Mouse (Mus musculus): ENCODE measurements around the gene Rtf1. TPM values are rescaled to one million over a fixed set of nuclear protein-coding genes. Genes with fewer than 3 reads are reported as not detected.

Gene Rtf1
- polyA plus RNA-seq, 1 experiment from 2014 or later: 58.5 TPM

DNA sequence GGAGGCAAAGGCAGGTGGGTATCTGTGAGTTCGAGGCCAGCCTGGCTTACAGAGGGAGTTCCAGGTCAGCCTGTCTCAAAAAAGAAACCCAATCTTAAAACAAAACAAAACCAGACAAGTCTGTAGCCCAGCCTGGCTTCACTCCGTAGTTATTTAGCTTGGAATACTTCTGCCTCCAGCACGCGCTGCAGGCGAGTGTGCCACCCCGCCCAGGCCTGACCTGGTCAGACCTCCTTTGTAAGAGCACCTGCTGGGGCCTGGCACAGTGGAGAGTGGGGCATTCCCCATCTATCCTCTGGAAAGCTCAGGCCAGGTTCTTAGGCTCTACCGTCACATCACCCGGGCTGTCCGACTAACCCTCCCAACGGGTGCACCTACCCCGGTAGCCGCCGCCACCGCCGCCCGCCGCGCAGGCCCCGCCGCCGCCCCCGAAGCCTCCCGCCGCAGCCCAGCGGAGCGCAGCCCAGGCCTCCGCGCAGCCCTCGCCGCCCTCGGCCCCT, 82.8 kb downstream of the Rtf1 start:
- 4% methylated on average over 27 of the region's 31 CpGs for WGBS
- Histone ChIP-seq H3K36me3 (peaks cover 1% of the 10 kb centered on the region; the same call in 1 of the 2 replicates), H3K9me3 (replicated peaks) (no peaks in the 10 kb centered on the region), H3K4me2 (peak overlapping the region; percentile 99), H3K27ac (replicated peaks) (no peak overlapping the region), H3K4me3 (replicated peaks) (peak overlapping the region; percentile 64), H3K4me1 (peaks cover 15% of the 10 kb centered on the region), H3K27me3 (replicated peaks) (peaks cover 68% of the 10 kb centered on the region), H3K9ac (replicated peaks) (peak overlapping the region; percentile 57)
- ATAC-seq (ENCODE audit: low FRiP score): peak; percentile 62

DNA sequence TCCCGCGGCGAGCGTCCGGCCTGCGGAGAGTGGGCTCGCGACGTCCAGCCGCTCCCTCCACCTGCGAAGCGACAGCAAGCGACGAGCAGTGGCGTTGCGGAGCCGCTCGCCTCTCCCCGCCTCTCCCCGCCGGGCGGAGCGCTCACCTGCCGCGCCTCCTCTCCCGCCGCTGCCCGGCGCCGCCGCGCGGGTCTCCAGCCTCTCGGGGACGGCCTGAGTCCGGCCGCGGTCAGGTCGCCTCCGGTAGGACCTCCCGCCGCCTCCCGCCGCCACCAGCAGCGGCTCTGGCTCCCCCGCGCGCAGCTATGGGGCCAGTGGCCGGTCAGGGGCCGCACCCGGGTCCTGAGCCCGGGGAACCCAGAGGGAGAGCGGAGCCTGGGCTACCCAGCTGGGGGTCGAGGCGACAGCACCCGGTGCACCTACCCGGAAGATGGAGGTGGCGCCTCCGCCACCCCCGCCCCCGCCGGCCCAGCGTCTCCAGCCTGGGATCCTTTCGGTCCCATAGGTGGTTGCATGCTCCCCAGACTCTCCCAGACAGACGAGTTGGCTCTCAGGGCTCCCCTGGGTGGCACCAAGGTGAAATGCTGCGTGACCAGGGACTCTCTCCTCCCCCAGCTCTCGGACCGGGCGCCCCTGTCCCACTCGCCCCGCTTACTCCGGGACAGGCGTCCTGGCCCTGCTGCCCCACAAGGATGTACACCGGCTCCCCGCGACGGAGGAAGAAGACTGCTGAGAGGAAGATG, 83.4 kb downstream of the Rtf1 start:
- peak overlapping the region; percentile 57 for H3K9ac ChIP-seq (replicated peaks)
- H3K4me1 ChIP-seq: peaks cover 15% of the 10 kb centered on the region
- peaks cover 2% of the 10 kb centered on the region; the same call in 1 of the 2 replicates for H3K36me3 ChIP-seq
- no peaks in the 10 kb centered on the region for H3K9me3 ChIP-seq (replicated peaks)
- peak overlapping the region; percentile 99 for H3K4me2 ChIP-seq
- H3K4me3 ChIP-seq (replicated peaks): peak overlapping the region; percentile 64
- no peak overlapping the region for H3K27ac ChIP-seq (replicated peaks)
- WGBS: 1% methylated on average over 62 of the region's 77 CpGs
- ATAC-seq (ENCODE audit: low FRiP score): peak; percentile 32
- H3K27me3 ChIP-seq (replicated peaks): peaks cover 62% of the 10 kb centered on the region

GRCm38 (mm10) chr2:119758844-119759835, 84.3 kb downstream of the Rtf1 start:
- 4% methylated on average over 44 of the region's 44 CpGs for WGBS
- ATAC-seq (ENCODE audit: low FRiP score): no peak

GRCm38 (mm10) chr2:119760251-119760650, 85.4 kb downstream of the Rtf1 start, which contains the start of gene Ltk:
Ltk (minus strand) TSS chr2:119760431.
- Histone ChIP-seq H3K9ac (replicated peaks) (no peak within 1 kb of the TSS), H3K27me3 (replicated peaks) (peaks cover 55% of the 10 kb centered on the region), H3K9me3 (replicated peaks) (no peaks in the 10 kb centered on the region), H3K36me3 (peaks cover 21% of the 10 kb centered on the region), H3K4me1 (peaks cover 15% of the 10 kb centered on the region), H3K27ac (replicated peaks) (no peak within 1 kb of the TSS), H3K4me3 (replicated peaks) (0 out of 2 replicates have a peak within 1 kb of the TSS, but pooled peaks have one; percentile 64), H3K4me2 (peak within 1 kb of the TSS; percentile 99)
- whole genome bisulfite sequencing: 13% methylated on average over 9 of the region's 9 CpGs
- ATAC-seq (ENCODE audit: low FRiP score): no peak

More at GRCm38 (mm10) chr2:119758844-119759835, 84.3 kb downstream of the Rtf1 start:
- peaks cover 15% of the 10 kb centered on the region for H3K4me1 ChIP-seq
- H3K9me3 ChIP-seq (replicated peaks): no peaks in the 10 kb centered on the region
- H3K27me3 ChIP-seq (replicated peaks): peaks cover 59% of the 10 kb centered on the region
- peaks cover 11% of the 10 kb centered on the region for H3K36me3 ChIP-seq
- H3K27ac ChIP-seq (replicated peaks): no peak overlapping the region
- H3K4me3 ChIP-seq (replicated peaks): peak overlapping the region; percentile 64
- peak overlapping the region; percentile 99 for H3K4me2 ChIP-seq
- peak overlapping the region; percentile 57; the same call in 1 of the 2 replicates for H3K9ac ChIP-seq (replicated peaks)

- H3K27ac ChIP-seq (replicated peaks): no peak overlapping the region
- peaks cover 25% of the 10 kb centered on the region for H3K36me3 ChIP-seq
- ATAC-seq (ENCODE audit: low FRiP score): no peak
- peaks cover 15% of the 10 kb centered on the region for H3K4me1 ChIP-seq
- no peaks in the 10 kb centered on the region for H3K9me3 ChIP-seq (replicated peaks)
- WGBS: 76% methylated on average over 1 of the region's 1 CpGs
- no peak overlapping the region for H3K4me2 ChIP-seq
- H3K27me3 ChIP-seq (replicated peaks): peaks cover 41% of the 10 kb centered on the region
- H3K9ac ChIP-seq (replicated peaks): no peak overlapping the region
- H3K4me3 ChIP-seq (replicated peaks): no peak overlapping the region
Measured at GRCm38 (mm10) chr2:119762276-119762675, 87.4 kb downstream of the Rtf1 start.

GRCm38 (mm10) chr2:119763924-119764323, 89.1 kb downstream of the Rtf1 start:
- Histone ChIP-seq H3K4me2 (no peak overlapping the region), H3K27ac (replicated peaks) (no peak overlapping the region), H3K9me3 (replicated peaks) (no peaks in the 10 kb centered on the region), H3K36me3 (peaks cover 37% of the 10 kb centered on the region), H3K4me3 (replicated peaks) (no peak overlapping the region), H3K4me1 (no peaks in the 10 kb centered on the region), H3K9ac (replicated peaks) (no peak overlapping the region), H3K27me3 (replicated peaks) (peaks cover 25% of the 10 kb centered on the region)
- ATAC-seq (ENCODE audit: low FRiP score): no peak
- 71% methylated on average over 4 of the region's 4 CpGs for WGBS

GRCm38 (mm10) chr2:119767246-119767645, 92.4 kb downstream of the Rtf1 start:
- no peak overlapping the region for H3K27ac ChIP-seq (replicated peaks)
- no peaks in the 10 kb centered on the region for H3K4me1 ChIP-seq
- WGBS: 94% methylated on average over 6 of the region's 6 CpGs
- 0 out of 2 replicates have a peak, but pooled peaks cover 1% of the 10 kb centered on the region for H3K27me3 ChIP-seq (replicated peaks)
- no peak overlapping the region for H3K4me3 ChIP-seq (replicated peaks)
- no peak overlapping the region for H3K4me2 ChIP-seq
- H3K9me3 ChIP-seq (replicated peaks): no peaks in the 10 kb centered on the region
- ATAC-seq (ENCODE audit: low FRiP score): no peak
- no peak overlapping the region for H3K9ac ChIP-seq (replicated peaks)
- H3K36me3 ChIP-seq: peaks cover 70% of the 10 kb centered on the region

Other genes starting within 250 kb of the Rtf1 start
- 3.1 and 3.5 TPM in 2 replicates for gene Ino80, start 197.4 kb upstream of the Rtf1 start, polyA plus RNA-seq (2015; fragmentation: Nextera tagmentation; extraction: Ambion mirVana)
- gene Exd1, start 127.4 kb upstream of the Rtf1 start, polyA plus RNA-seq (2015; fragmentation: Nextera tagmentation; extraction: Ambion mirVana): 0.59 and 1.3 TPM in 2 replicates
- gene Chp1, start 127.4 kb upstream of the Rtf1 start, polyA plus RNA-seq (2015; fragmentation: Nextera tagmentation; extraction: Ambion mirVana): 52.0 and 54.3 TPM in 2 replicates
- 8.3 and 22.5 TPM in 2 replicates for gene Nusap1, start 56.8 kb upstream of the Rtf1 start, polyA plus RNA-seq (2015; fragmentation: Nextera tagmentation; extraction: Ambion mirVana)
- gene Oip5, start 56.6 kb upstream of the Rtf1 start, polyA plus RNA-seq (2015; fragmentation: Nextera tagmentation; extraction: Ambion mirVana): 4.6 and 9.2 TPM in 2 replicates
- gene Ndufaf1, start 12.2 kb upstream of the Rtf1 start, polyA plus RNA-seq (2015; fragmentation: Nextera tagmentation; extraction: Ambion mirVana): 43.9 and 47.8 TPM in 2 replicates
- 0.24 and 1.0 TPM in 2 replicates for gene Itpka, start 67.3 kb downstream of the Rtf1 start, polyA plus RNA-seq (2015; fragmentation: Nextera tagmentation; extraction: Ambion mirVana)
- 1.9 and 2.5 TPM in 2 replicates for gene Ltk, start 85.4 kb downstream of the Rtf1 start, polyA plus RNA-seq (2015; fragmentation: Nextera tagmentation; extraction: Ambion mirVana)
- 16.2 and 19.7 TPM in 2 replicates for gene Rpap1, start 112.5 kb downstream of the Rtf1 start, polyA plus RNA-seq (2015; fragmentation: Nextera tagmentation; extraction: Ambion mirVana)
- gene Tyro3, start 122.7 kb downstream of the Rtf1 start, polyA plus RNA-seq (2015; fragmentation: Nextera tagmentation; extraction: Ambion mirVana): 19.2 and 20.7 TPM in 2 replicates
- gene Mga, start 222.2 kb downstream of the Rtf1 start, polyA plus RNA-seq (2015; fragmentation: Nextera tagmentation; extraction: Ambion mirVana): 23.6 and 25.4 TPM in 2 replicates